In genomic region chr11:80553046-80553445, GRCm38 (mm10) we compare ENCODE assay signal across 21 mouse cellular contexts.
"Had no signal": no experiment of that assay in that cellular context is flagged by ENCODE, and none has a peak within 500 bp of the region (broad histone marks: within the 10 kb centered on the region; RNA-seq: fewer than 3 reads in every experiment).

No protein-coding gene starts in this region.

- H3K36me3 ChIP-seq: neural tube, embryonic 13.5 days; neural tube, embryonic 15.5 days; stomach, embryonic 15.5 days had no signal

- H3K4me1 ChIP-seq: stomach, embryonic 15.5 days had no signal

- H3K4me3 ChIP-seq: megakaryocyte, embryonic 14.5 days; myocyte; neural tube, embryonic 13.5 days; neural tube, embryonic 15.5 days; stomach, embryonic 15.5 days had no signal

- H3K27ac ChIP-seq: liver, embryonic 14.5 days; neural tube, embryonic 13.5 days; neural tube, embryonic 15.5 days; stomach, embryonic 15.5 days; stomach, postnatal 0 days had no signal

- H3K9me3 ChIP-seq: megakaryocyte, embryonic 14.5 days; neural tube, embryonic 13.5 days; neural tube, embryonic 15.5 days; stomach, embryonic 15.5 days had no signal

- DNase-seq: lung, adult 18-20 months; lung, embryonic 14.5 days; lung, postnatal 10 days; lung, postnatal 4 days; midbrain, embryonic 14.5 days; retina, postnatal 1 day; right cerebral cortex, adult 18-20 months; right cerebral cortex, postnatal 25 days; right cerebral cortex, postnatal 4 days; thymus, adult 2 months; thymus, postnatal 25 days; thymus, postnatal 4 days had no signal

- H3K27me3 ChIP-seq: neural tube, embryonic 15.5 days; stomach, embryonic 15.5 days had no signal

- H3K9ac ChIP-seq: liver, embryonic 14.5 days; lung, embryonic 14.5 days; neural tube, embryonic 13.5 days; neural tube, embryonic 15.5 days; stomach, embryonic 15.5 days had no signal

- H3K4me2 ChIP-seq: lung, embryonic 14.5 days; midbrain, embryonic 11.5 days; neural tube, embryonic 13.5 days; neural tube, embryonic 15.5 days; stomach, embryonic 15.5 days had no signal

- ATAC-seq: midbrain, embryonic 16.5 days had no signal
